Mouse (Mus musculus): ENCODE measurements around the gene Tcte2. TPM values are rescaled to one million over a fixed set of nuclear protein-coding genes. Genes with fewer than 3 reads are reported as not detected.

Tcte2 gene
- polyA plus RNA-seq, 1 experiment, result 1.7 TPM

GRCm38 (mm10) chr17:13695211-13695610 lies 66.4 kb downstream of the Tcte2 start:
- H3K4me3 ChIP-seq (ENCODE audit: insufficient read depth, low read length), result no peak overlapping the region
- peaks cover 15% of the 10 kb centered on the region for H3K4me1 ChIP-seq (ENCODE audit: control insufficient read depth, insufficient read depth, low read length)
- no peak for TF ChIP-seq CTCF (IDR thresholded peaks at IDR 0.05; ENCODE audit: borderline replicate concordance, insufficient read depth, low read length)
- no peak overlapping the region for H3K27ac ChIP-seq (ENCODE audit: insufficient read depth, low read length)

- Histone ChIP-seq H3K4me3 (ENCODE audit: insufficient read depth, low read length) (no peak overlapping the region), H3K4me1 (ENCODE audit: control insufficient read depth, insufficient read depth, low read length) (peaks cover 7% of the 10 kb centered on the region), H3K27ac (ENCODE audit: insufficient read depth, low read length) (no peak overlapping the region)
- TF ChIP-seq POLR2A (IDR thresholded peaks at IDR 0.05; ENCODE audit: low read depth, low read length), result no peak
- TF ChIP-seq CTCF (IDR thresholded peaks at IDR 0.05; ENCODE audit: borderline replicate concordance, insufficient read depth, low read length), result no peak
Observed at GRCm38 (mm10) chr17:13694181-13694580, 67.4 kb downstream of the Tcte2 start.

- peaks cover 10% of the 10 kb centered on the region; the same call in 1 of the 2 replicates for H3K4me1 ChIP-seq (ENCODE audit: control insufficient read depth, insufficient read depth, low read length)
- H3K27ac ChIP-seq (ENCODE audit: insufficient read depth, low read length), result no peak overlapping the region
- TF ChIP-seq CTCF (IDR thresholded peaks at IDR 0.05; ENCODE audit: borderline replicate concordance, insufficient read depth, low read length), result no peak
- no peak for TF ChIP-seq POLR2A (IDR thresholded peaks at IDR 0.05; ENCODE audit: low read depth, low read length)
- H3K4me3 ChIP-seq (ENCODE audit: insufficient read depth, low read length), result no peak overlapping the region
Observed at GRCm38 (mm10) chr17:13687656-13688055, 74.0 kb downstream of the Tcte2 start.

GRCm38 (mm10) chr17:13687086-13687485 lies 74.5 kb downstream of the Tcte2 start:
- no peak overlapping the region for H3K4me3 ChIP-seq (ENCODE audit: insufficient read depth, low read length)
- TF ChIP-seq POLR2A (IDR thresholded peaks at IDR 0.05; ENCODE audit: low read depth, low read length), result no peak
- TF ChIP-seq CTCF (IDR thresholded peaks at IDR 0.05; ENCODE audit: borderline replicate concordance, insufficient read depth, low read length), result no peak
- no peak overlapping the region for H3K27ac ChIP-seq (ENCODE audit: insufficient read depth, low read length)
- H3K4me1 ChIP-seq (ENCODE audit: control insufficient read depth, insufficient read depth, low read length), result peaks cover 15% of the 10 kb centered on the region; the same call in 1 of the 2 replicates

- Histone ChIP-seq H3K27ac (ENCODE audit: insufficient read depth, low read length) (no peak overlapping the region), H3K4me1 (ENCODE audit: control insufficient read depth, insufficient read depth, low read length) (peaks cover 15% of the 10 kb centered on the region; the same call in 1 of the 2 replicates), H3K4me3 (ENCODE audit: insufficient read depth, low read length) (no peak overlapping the region)
- TF ChIP-seq POLR2A (IDR thresholded peaks at IDR 0.05; ENCODE audit: low read depth, low read length) (no peak), CTCF (IDR thresholded peaks at IDR 0.05; ENCODE audit: borderline replicate concordance, insufficient read depth, low read length) (no peak)
Observed at GRCm38 (mm10) chr17:13685621-13686020, 76.0 kb downstream of the Tcte2 start.

GRCm38 (mm10) chr17:13684256-13684655 lies 77.4 kb downstream of the Tcte2 start:
- peaks cover 15% of the 10 kb centered on the region; the same call in 1 of the 2 replicates for H3K4me1 ChIP-seq (ENCODE audit: control insufficient read depth, insufficient read depth, low read length)
- no peak for TF ChIP-seq CTCF (IDR thresholded peaks at IDR 0.05; ENCODE audit: borderline replicate concordance, insufficient read depth, low read length)
- no peak overlapping the region for H3K4me3 ChIP-seq (ENCODE audit: insufficient read depth, low read length)
- H3K27ac ChIP-seq (ENCODE audit: insufficient read depth, low read length), result no peak overlapping the region

GRCm38 (mm10) chr17:13683411-13684174 lies 78.0 kb downstream of the Tcte2 start:
- TF ChIP-seq CTCF (IDR thresholded peaks at IDR 0.05; ENCODE audit: borderline replicate concordance, insufficient read depth, low read length), result no peak
- TF ChIP-seq POLR2A (IDR thresholded peaks at IDR 0.05; ENCODE audit: low read depth, low read length), result peak; percentile 50
- H3K27ac ChIP-seq (ENCODE audit: insufficient read depth, low read length), result peak overlapping the region; percentile 76
- H3K4me3 ChIP-seq (ENCODE audit: insufficient read depth, low read length), result peak overlapping the region; percentile 33

GRCm38 (mm10) chr17:13683027-13683410 lies 78.6 kb downstream of the Tcte2 start:
- Histone ChIP-seq H3K4me1 (ENCODE audit: control insufficient read depth, insufficient read depth, low read length) (peaks cover 15% of the 10 kb centered on the region; the same call in 1 of the 2 replicates), H3K27ac (ENCODE audit: insufficient read depth, low read length) (peak overlapping the region; percentile 76), H3K4me3 (ENCODE audit: insufficient read depth, low read length) (peak overlapping the region; percentile 33)
- TF ChIP-seq CTCF (IDR thresholded peaks at IDR 0.05; ENCODE audit: borderline replicate concordance, insufficient read depth, low read length) (no peak), POLR2A (IDR thresholded peaks at IDR 0.05; ENCODE audit: low read depth, low read length) (no peak)

More at GRCm38 (mm10) chr17:13683411-13684174, 78.0 kb downstream of the Tcte2 start:
- H3K4me1 ChIP-seq (ENCODE audit: control insufficient read depth, insufficient read depth, low read length), result peaks cover 15% of the 10 kb centered on the region; the same call in 1 of the 2 replicates

GRCm38 (mm10) chr17:13682378-13683026 lies 79.1 kb downstream of the Tcte2 start:
- H3K27ac ChIP-seq (ENCODE audit: insufficient read depth, low read length), result peak overlapping the region; percentile 76
- H3K4me3 ChIP-seq (ENCODE audit: insufficient read depth, low read length), result peak overlapping the region; percentile 33
- TF ChIP-seq CTCF (IDR thresholded peaks at IDR 0.05; ENCODE audit: borderline replicate concordance, insufficient read depth, low read length) (no peak), POLR2A (IDR thresholded peaks at IDR 0.05; ENCODE audit: low read depth, low read length) (no peak)
- peaks cover 15% of the 10 kb centered on the region; the same call in 1 of the 2 replicates for H3K4me1 ChIP-seq (ENCODE audit: control insufficient read depth, insufficient read depth, low read length)

- peaks cover 15% of the 10 kb centered on the region; the same call in 1 of the 2 replicates for H3K4me1 ChIP-seq (ENCODE audit: control insufficient read depth, insufficient read depth, low read length)
- no peak overlapping the region for H3K4me3 ChIP-seq (ENCODE audit: insufficient read depth, low read length)
- peak; percentile 30; the same call in 1 of the 2 replicates for TF ChIP-seq CTCF (IDR thresholded peaks at IDR 0.05; ENCODE audit: borderline replicate concordance, insufficient read depth, low read length)
- no peak for TF ChIP-seq POLR2A (IDR thresholded peaks at IDR 0.05; ENCODE audit: low read depth, low read length)
- H3K27ac ChIP-seq (ENCODE audit: insufficient read depth, low read length), result no peak overlapping the region; the same call in 1 of the 2 replicates
Observed at GRCm38 (mm10) chr17:13681686-13682085, 79.9 kb downstream of the Tcte2 start.

Data from embryonic fibroblast, embryonic 13.5 days (primary cell).